Mouse (Mus musculus) inflammation-experienced regulatory T-cells, adult 6 months (primary cell): ENCODE results near the gene Mamdc4. TPM values are rescaled to one million over a fixed set of nuclear protein-coding genes. Genes with fewer than 3 reads are reported as not detected.
"Not testable (repeated sequence)": the region's sequence is repeated elsewhere in the genome, so short reads cannot be mapped to it uniquely, and the experiment has no call there.

Experiments
- ATAC-seq: one replicate; pipeline ENCODE4 v1.8.0; 2017
- polyA plus RNA-seq, 3 experiments: library from polyadenylated mRNA; unstranded; fragments of 100-300 nt; shearing (Covaris generic); gene quantifications; one replicate each; pipeline ENCODE4 v1.2.1; 2017

Gene Mamdc4
- polyA plus RNA-seq, 3 experiments from 2014 or later = 0.85 to 2.2 (median 1.3) TPM

GRCm38 (mm10) chr2:25558774-25559173 is 15.9 kb downstream of the Mamdc4 start:
- ATAC-seq = no peak

- ATAC-seq = peak; percentile 38
Observed at GRCm38 (mm10) chr2:25557964-25558360, 16.7 kb downstream of the Mamdc4 start.

- peak; percentile 99 for ATAC-seq
Observed at GRCm38 (mm10) chr2:25557221-25557963, 17.3 kb downstream of the Mamdc4 start, which contains the start of gene Edf1. TSS of gene Edf1 (plus strand) at chr2:25557847.

DNA sequence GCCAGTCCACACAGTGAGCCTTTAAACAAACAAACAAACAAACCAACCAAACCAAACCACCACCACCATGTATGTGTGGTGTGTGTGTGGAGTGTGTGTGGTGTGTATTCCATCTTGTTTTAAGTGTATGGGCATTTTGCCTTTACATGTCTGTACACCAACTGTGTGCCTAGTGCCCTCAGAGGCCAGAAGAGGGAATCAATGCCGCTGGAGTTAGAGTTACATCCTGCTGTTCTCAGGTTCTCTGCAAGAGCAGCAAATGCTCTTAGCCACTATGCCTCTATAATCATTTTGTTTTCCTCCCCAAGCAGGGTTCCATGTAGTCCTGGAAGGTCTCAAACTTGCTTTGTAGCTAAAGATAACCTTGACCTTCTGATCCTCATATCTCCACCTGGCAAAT is 18.3 kb downstream of the Mamdc4 start:
- ATAC-seq = no peak

- not testable (repeated sequence) for ATAC-seq
Observed at GRCm38 (mm10) chr2:25555479-25555878, 19.2 kb downstream of the Mamdc4 start.

- ATAC-seq = not testable (repeated sequence)
Observed at GRCm38 (mm10) chr2:25553171-25553786, 21.4 kb downstream of the Mamdc4 start.

DNA sequence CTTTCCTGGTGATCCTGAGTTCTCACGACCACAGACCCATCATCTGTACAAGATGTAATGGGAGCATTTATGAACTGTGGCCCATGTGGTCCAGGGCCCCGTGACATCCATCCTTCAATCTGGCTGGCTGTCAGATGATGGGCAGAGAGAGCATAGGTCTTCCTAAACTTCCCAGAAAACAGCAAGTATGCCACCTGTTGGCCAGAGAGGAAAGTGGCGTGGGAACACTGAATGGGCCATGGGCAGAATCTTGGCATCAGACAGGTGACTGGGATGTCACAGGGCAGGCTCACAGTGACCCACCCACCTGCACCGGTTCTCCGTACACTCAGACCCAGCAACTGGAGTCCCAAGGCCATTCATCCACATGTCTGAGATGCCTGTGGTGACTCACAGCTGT is 23.5 kb downstream of the Mamdc4 start:
- ATAC-seq = no peak

- ATAC-seq = peak; percentile 73
Observed at GRCm38 (mm10) chr2:25549021-25549991, 25.3 kb downstream of the Mamdc4 start.

GRCm38 (mm10) chr2:25546811-25547491 is 27.7 kb downstream of the Mamdc4 start, which contains the start of gene Traf2:
TSS of gene Traf2 (minus strand) at chr2:25546940.
- ATAC-seq = peak; percentile 85

- ATAC-seq = peak; percentile 17
Observed at GRCm38 (mm10) chr2:25545996-25546810, 28.4 kb downstream of the Mamdc4 start.

DNA sequence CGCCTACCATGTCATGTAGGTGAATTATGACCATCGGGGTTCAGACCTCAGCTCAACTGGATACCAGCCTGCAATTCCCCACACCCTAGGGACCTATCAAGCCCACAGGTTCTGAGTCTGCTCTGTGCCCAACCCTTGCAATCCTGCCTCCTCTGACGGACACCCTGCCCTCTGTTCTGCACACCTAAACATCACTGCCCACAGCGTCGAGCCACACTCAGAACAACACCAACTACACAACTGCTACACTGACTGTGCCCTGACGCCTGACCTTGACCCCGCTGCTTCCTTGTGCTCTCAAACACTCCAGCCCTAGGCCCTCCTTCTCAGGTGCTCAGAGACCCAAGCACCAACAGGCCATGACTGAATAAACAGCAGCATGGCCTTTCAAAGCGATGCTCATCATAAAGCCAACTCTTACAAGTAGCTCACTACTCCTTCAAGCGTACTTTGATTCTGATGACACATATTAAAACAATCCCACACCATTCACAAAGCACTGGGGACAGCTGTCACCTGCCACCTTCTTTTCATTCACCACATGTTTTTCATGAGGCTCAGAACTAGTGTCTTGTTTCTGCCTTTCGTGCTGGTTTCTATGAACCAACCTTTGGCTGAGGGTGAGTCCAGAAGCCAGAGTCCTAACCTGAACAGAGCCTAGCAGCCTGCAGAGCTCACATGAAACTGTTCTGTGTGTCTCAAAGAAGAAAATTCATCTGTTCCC is 32.8 kb downstream of the Mamdc4 start:
- ATAC-seq = no peak

DNA sequence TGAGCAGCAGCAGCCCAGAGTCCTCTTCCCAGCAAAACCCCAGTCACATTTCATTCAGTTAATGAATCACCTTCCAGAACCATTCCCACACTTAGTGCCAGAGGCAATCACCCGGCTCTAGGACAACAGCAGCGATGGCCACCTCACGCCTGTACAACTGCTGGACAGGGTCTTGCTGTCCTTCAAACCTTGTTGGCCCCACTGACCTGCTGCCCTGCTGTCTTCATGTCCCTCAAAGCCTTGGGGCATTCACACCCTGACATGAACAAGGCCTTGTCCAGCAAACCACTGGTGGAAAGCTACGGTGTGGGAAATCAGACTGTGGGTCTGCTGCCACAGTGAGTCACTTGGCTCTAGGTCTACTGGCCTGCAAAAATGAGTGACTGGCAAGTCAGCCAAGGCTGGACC is 34.1 kb downstream of the Mamdc4 start:
- no peak for ATAC-seq

- ATAC-seq = no peak
Observed at GRCm38 (mm10) chr2:25536531-25536930, 38.1 kb downstream of the Mamdc4 start.

DNA sequence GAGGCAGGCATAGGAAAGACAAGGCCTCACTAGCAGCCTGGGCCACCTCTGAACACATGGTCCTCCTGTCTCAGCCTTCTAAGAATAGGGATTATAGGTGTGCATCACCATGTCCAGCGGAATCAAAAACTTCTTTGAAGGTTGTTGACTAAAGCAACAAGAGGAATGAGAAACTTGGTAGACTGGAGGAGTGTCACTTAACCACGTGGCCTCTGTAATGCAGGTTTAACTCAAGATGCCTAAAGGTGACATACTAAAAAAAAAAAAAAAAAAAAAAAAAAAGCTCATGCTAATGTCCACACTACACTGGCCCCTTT is 39.8 kb downstream of the Mamdc4 start:
- ATAC-seq = no peak

GRCm38 (mm10) chr2:25534178-25534865 is 40.3 kb downstream of the Mamdc4 start:
- peak; percentile 94 for ATAC-seq

- no peak for ATAC-seq
Observed at GRCm38 (mm10) chr2:25533707-25534106, 40.9 kb downstream of the Mamdc4 start.

DNA sequence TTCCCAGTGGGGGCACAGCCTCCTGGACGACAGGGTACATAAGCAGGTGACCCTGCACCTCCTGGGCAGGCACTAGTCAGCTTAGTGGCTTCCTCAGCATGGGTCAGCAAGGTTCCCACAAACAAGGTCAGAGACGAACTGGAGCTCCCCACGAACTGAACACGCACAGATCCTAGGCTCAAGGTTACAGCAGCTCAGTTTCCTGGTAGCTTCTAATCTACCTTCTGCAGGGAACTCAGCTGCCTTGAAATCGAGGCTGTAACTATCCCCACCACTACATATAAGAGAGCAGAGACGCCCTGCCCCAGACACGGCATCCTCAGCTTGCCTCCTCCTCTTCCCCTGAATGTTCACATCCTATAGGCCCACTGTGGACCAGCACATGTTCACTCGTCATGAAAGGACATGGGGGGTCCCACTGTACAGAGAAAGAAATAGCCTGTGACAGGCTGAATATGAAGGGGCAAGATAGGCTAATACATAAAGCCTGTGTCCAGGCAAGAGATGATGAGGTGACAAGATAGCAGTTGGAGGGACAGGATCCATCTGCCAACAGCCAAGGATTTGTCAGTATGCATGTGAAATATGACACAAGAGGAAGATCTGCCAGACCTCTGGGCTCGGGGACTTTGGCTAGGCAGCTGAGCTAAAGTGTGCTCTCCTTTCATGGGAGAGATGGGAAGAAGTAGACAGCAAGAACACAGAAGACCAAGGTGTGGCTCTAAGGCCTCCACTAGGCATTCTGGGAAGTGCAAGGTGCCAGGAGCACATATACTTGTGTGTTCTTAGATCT is 47.9 kb downstream of the Mamdc4 start:
- no peak for ATAC-seq
